9 mouse cellular contexts compared by ENCODE assay signal in genomic region chr7:98155546-98156279, GRCm38 (mm10). TPM values are rescaled to one million over a fixed set of nuclear protein-coding genes. Genes with fewer than 3 reads are reported as not detected.
A peak's percentile ranks its signal among the peaks of the same experiment; 100 is the strongest.
DNase-seq lines count a peak whose midpoint lies in the region; ATAC-seq and TF ChIP-seq lines count a peak whose summit lies in the region.
"Had no signal": no experiment of that assay in that cellular context is flagged by ENCODE, and none has a peak within 500 bp of the region (broad histone marks: within the 10 kb centered on the region; RNA-seq: fewer than 3 reads in every experiment).

No protein-coding gene starts in this region.

- H3K9ac ChIP-seq in limb, embryonic 14.5 days (ENCODE audit: low read depth, low read length, severe bottlenecking): no peak overlapping the region
- no peak overlapping the region for H3K9ac ChIP-seq in midbrain, embryonic 13.5 days (replicated peaks)
- H3K9ac ChIP-seq: stomach, embryonic 15.5 days had no signal

- ATAC-seq in limb, embryonic 14.5 days (ENCODE audit: low FRiP score, low read depth): no peak
- peak; percentile 48; the same call in 1 of the 2 replicates for ATAC-seq in midbrain, embryonic 13.5 days

- H3K27me3 ChIP-seq in kidney, adult 2 months (replicated peaks; ENCODE audit: control insufficient read depth, insufficient read depth, low read length): no peaks in the 10 kb centered on the region
- no peaks in the 10 kb centered on the region for H3K27me3 ChIP-seq in limb, embryonic 14.5 days (ENCODE audit: control insufficient read depth, insufficient read depth, low read length)
- H3K27me3 ChIP-seq in midbrain, embryonic 13.5 days: no peaks in the 10 kb centered on the region
- H3K27me3 ChIP-seq: stomach, embryonic 15.5 days had no signal

- H3K9me3 ChIP-seq in limb, embryonic 14.5 days (ENCODE audit: control insufficient read depth, low read length): no peaks in the 10 kb centered on the region
- no peaks in the 10 kb centered on the region for H3K9me3 ChIP-seq in midbrain, embryonic 13.5 days
- H3K9me3 ChIP-seq: stomach, embryonic 15.5 days had no signal

- no peak for TF ChIP-seq POLR2A in kidney, adult 2 months (IDR thresholded peaks at IDR 0.05; ENCODE audit: low read depth, low read length)
- TF ChIP-seq POLR2A in limb, embryonic 14.5 days (IDR thresholded peaks at IDR 0.05; ENCODE audit: borderline replicate concordance, extremely low read depth, insufficient read depth, insufficient read length): no peak

- DNase-seq in urinary bladder, postnatal 14 days (ENCODE audit: low spot score): peak; percentile 75
- DNase-seq in urinary bladder, adult 18-20 months (ENCODE audit: low spot score in 2 of 2): no peak
- peak; percentile 82 for DNase-seq in embryo, embryonic 11 days
- peak; percentile 72 to 87 for DNase-seq in heart, adult 18-20 months
- DNase-seq in kidney, adult 2 months: peak; percentile 78
- peak; percentile 76 for DNase-seq in limb, embryonic 14.5 days (ENCODE audit: low spot score)
- peak; percentile 54 to 56 for DNase-seq in spleen, postnatal 36 days (ENCODE audit: low spot score in 2 of 2)

- no peak overlapping the region for H3K4me2 ChIP-seq in limb, embryonic 14.5 days (replicated peaks; ENCODE audit: low read depth, low read length, severe bottlenecking)
- H3K4me2 ChIP-seq in midbrain, embryonic 13.5 days (replicated peaks): no peak overlapping the region
- H3K4me2 ChIP-seq: stomach, embryonic 15.5 days had no signal

- H3K27ac ChIP-seq in kidney, adult 2 months (ENCODE audit: insufficient read depth, low read depth, low read length): no peak overlapping the region
- no peak overlapping the region for H3K27ac ChIP-seq in limb, embryonic 14.5 days (replicated peaks; ENCODE audit: low read depth, low read length)
- no peak overlapping the region for H3K27ac ChIP-seq in midbrain, embryonic 13.5 days
- H3K27ac ChIP-seq: stomach, embryonic 15.5 days had no signal

- H3K4me3 ChIP-seq in kidney, adult 2 months (ENCODE audit: insufficient read depth, low read depth, low read length): no peak overlapping the region
- no peak overlapping the region for H3K4me3 ChIP-seq in limb, embryonic 14.5 days (replicated peaks; ENCODE audit: low read length)
- H3K4me3 ChIP-seq in midbrain, embryonic 13.5 days (replicated peaks): no peak overlapping the region
- H3K4me3 ChIP-seq: stomach, embryonic 15.5 days had no signal

- H3K36me3 ChIP-seq in kidney, adult 2 months (ENCODE audit: control insufficient read depth, insufficient read depth, low read length): no peaks in the 10 kb centered on the region
- H3K36me3 ChIP-seq in limb, embryonic 14.5 days (ENCODE audit: control insufficient read depth, insufficient read depth, low read length): no peaks in the 10 kb centered on the region
- H3K36me3 ChIP-seq in midbrain, embryonic 13.5 days: no peaks in the 10 kb centered on the region
- H3K36me3 ChIP-seq: stomach, embryonic 15.5 days had no signal

- WGBS in kidney, adult 2 months: 23% methylated on average over 8 of the region's 8 CpGs
- 36% methylated on average over 7 of the region's 8 CpGs for WGBS in limb, embryonic 14.5 days
- WGBS in midbrain, embryonic 13.5 days: 26% methylated on average over 8 of the region's 8 CpGs

- H3K4me1 ChIP-seq in kidney, adult 2 months (ENCODE audit: control insufficient read depth, insufficient read depth, low read length): peaks cover 14% of the 10 kb centered on the region
- peaks cover 16% of the 10 kb centered on the region for H3K4me1 ChIP-seq in limb, embryonic 14.5 days (ENCODE audit: control insufficient read depth, insufficient read depth, low read length)
- peaks cover 25% of the 10 kb centered on the region for H3K4me1 ChIP-seq in midbrain, embryonic 13.5 days (replicated peaks)

- peak; percentile 94 for TF ChIP-seq CTCF in kidney, adult 2 months (conservative IDR thresholded peaks at IDR 0.05; ENCODE audit: insufficient read depth, insufficient read length, low read depth, low read length)

RNA-seq across cellular contexts. Expression of gene Omp, which starts 10.4 kb away (rescaled TPM):
- not detected for total RNA-seq in heart, adult 18-20 months (2021)
- polyA plus RNA-seq in kidney, adult 2 months (2012; rRNA removed): 0.53 and 1.3 TPM in 2 replicates
- 0.25 and 0.38 TPM in 2 replicates for polyA plus RNA-seq in limb, embryonic 14.5 days (2012; rRNA removed)
- polyA plus RNA-seq in limb, embryonic 14.5 days (2014; fragmentation: Nextera tagmentation; extraction: Ambion mirVana): 0.17 and 0.18 TPM in 2 replicates
- 0.21 and 0.28 TPM in 2 replicates for polyA plus RNA-seq in midbrain, embryonic 13.5 days (2015; fragmentation: Nextera tagmentation; extraction: Ambion mirVana)

RNA-seq across cellular contexts. Expression of gene Capn5, which starts 22.4 kb away (rescaled TPM):
- 1 to 10 TPM; 1.4 to 3.0 TPM for total RNA-seq in heart, adult 18-20 months (2021)
- 13.8 and 14.6 TPM in 2 replicates for polyA plus RNA-seq in kidney, adult 2 months (2012; rRNA removed)
- 9.6 and 11.3 TPM in 2 replicates for polyA plus RNA-seq in limb, embryonic 14.5 days (2012; rRNA removed)
- 5.6 and 6.5 TPM in 2 replicates for polyA plus RNA-seq in limb, embryonic 14.5 days (2014; fragmentation: Nextera tagmentation; extraction: Ambion mirVana)
- polyA plus RNA-seq in midbrain, embryonic 13.5 days (2015; fragmentation: Nextera tagmentation; extraction: Ambion mirVana): 10.1 and 10.8 TPM in 2 replicates

RNA-seq across cellular contexts. Expression of gene Myo7a, which starts 36.4 kb away (rescaled TPM):
- total RNA-seq in heart, adult 18-20 months (2021): 1 to 10 TPM; 3.9 to 5.2 TPM
- 24.6 and 29.8 TPM in 2 replicates for polyA plus RNA-seq in kidney, adult 2 months (2012; rRNA removed)
- polyA plus RNA-seq in limb, embryonic 14.5 days (2012; rRNA removed): 18.1 and 24.0 TPM in 2 replicates
- 8.1 and 11.3 TPM in 2 replicates for polyA plus RNA-seq in limb, embryonic 14.5 days (2014; fragmentation: Nextera tagmentation; extraction: Ambion mirVana)
- 17.8 and 19.0 TPM in 2 replicates for polyA plus RNA-seq in midbrain, embryonic 13.5 days (2015; fragmentation: Nextera tagmentation; extraction: Ambion mirVana)

RNA-seq across cellular contexts. Expression of gene B3gnt6, which starts 43.6 kb away (rescaled TPM):
- not detected for total RNA-seq in heart, adult 18-20 months (2021)
- 0.07 TPM in 1 of 2 replicates, not detected in the other for polyA plus RNA-seq in kidney, adult 2 months (2012; rRNA removed)
- 0.08 and 0.12 TPM in 2 replicates for polyA plus RNA-seq in limb, embryonic 14.5 days (2012; rRNA removed)
- 0.14 TPM in 1 of 2 replicates, not detected in the other for polyA plus RNA-seq in limb, embryonic 14.5 days (2014; fragmentation: Nextera tagmentation; extraction: Ambion mirVana)
- 0.07 and 0.10 TPM in 2 replicates for polyA plus RNA-seq in midbrain, embryonic 13.5 days (2015; fragmentation: Nextera tagmentation; extraction: Ambion mirVana)

Comparison
In these comparisons a context has a peak if more than half of its experiments do, and no peak if none do; other contexts are left out.
1. DNase-seq: peak in urinary bladder, postnatal 14 days (single experiment), embryo, embryonic 11 days (single experiment), heart, adult 18-20 months (2 of 2), kidney, adult 2 months (single experiment), limb, embryonic 14.5 days (single experiment) and spleen, postnatal 36 days (2 of 2); none in urinary bladder, adult 18-20 months (0 of 2).